Mouse (Mus musculus) testis, adult 2 months (tissue): ENCODE data around the gene Ldoc1. TPM values are rescaled to one million over a fixed set of nuclear protein-coding genes. Genes with fewer than 3 reads are reported as not detected.

Source experiments
- H3K27ac ChIP-seq: fragments of 200-500 bp; 2 replicates; pipeline ENCODE4 v1.5.1; 2012; ENCODE audit warnings: low read depth, low read length; ENCODE audit not compliant: control insufficient read depth, insufficient read depth
- H3K27me3 ChIP-seq: fragments of 200-500 bp; 2 replicates; pipeline ENCODE4 v1.6.1; 2012; ENCODE audit warnings: mild to moderate bottlenecking, low read length, moderate library complexity; ENCODE audit not compliant: control insufficient read depth, insufficient read depth
- H3K36me3 ChIP-seq: fragments of 200-500 bp; 2 replicates; pipeline ENCODE4 v1.6.1; 2012; ENCODE audit warnings: mild to moderate bottlenecking, low read length; ENCODE audit not compliant: control insufficient read depth, insufficient read depth
- H3K4me1 ChIP-seq: fragments of 200-500 bp; 2 replicates; pipeline ENCODE4 v1.6.1; 2012; ENCODE audit warnings: low read length; ENCODE audit not compliant: control insufficient read depth, insufficient read depth
- H3K4me3 ChIP-seq: fragments of 200-500 bp; 2 replicates; pipeline ENCODE4 v1.5.1; 2012; ENCODE audit warnings: low read depth, mild to moderate bottlenecking, low read length, moderate library complexity, mixed read lengths; ENCODE audit not compliant: control insufficient read depth
- CTCF ChIP-seq: fragments of 200-500 bp; IDR thresholded peaks from 2 replicates; pipeline ENCODE4 v1.5.1; 2012; ENCODE audit warnings: low read depth, mild to moderate bottlenecking, inconsistent platforms, low read length, moderate library complexity; ENCODE audit not compliant: control insufficient read depth, insufficient read depth, insufficient replicate concordance
- POLR2A ChIP-seq: fragments of 200-500 bp; IDR thresholded peaks from 2 replicates; pipeline ENCODE4 v1.6.1; 2012; ENCODE audit warnings: low read depth, mild to moderate bottlenecking, inconsistent platforms, low read length, moderate library complexity; ENCODE audit not compliant: control insufficient read depth
- polyA plus RNA-seq: library from polyadenylated mRNA; depleted of rRNA; stranded (reverse); fragments of >200 nt; gene quantifications from 2 replicates; pipeline ENCODE4 v1.2.3, GENCODE M21; 2012; rRNA removed

Gene Ldoc1
- polyA plus RNA-seq = not detected in 2 replicates

DNA sequence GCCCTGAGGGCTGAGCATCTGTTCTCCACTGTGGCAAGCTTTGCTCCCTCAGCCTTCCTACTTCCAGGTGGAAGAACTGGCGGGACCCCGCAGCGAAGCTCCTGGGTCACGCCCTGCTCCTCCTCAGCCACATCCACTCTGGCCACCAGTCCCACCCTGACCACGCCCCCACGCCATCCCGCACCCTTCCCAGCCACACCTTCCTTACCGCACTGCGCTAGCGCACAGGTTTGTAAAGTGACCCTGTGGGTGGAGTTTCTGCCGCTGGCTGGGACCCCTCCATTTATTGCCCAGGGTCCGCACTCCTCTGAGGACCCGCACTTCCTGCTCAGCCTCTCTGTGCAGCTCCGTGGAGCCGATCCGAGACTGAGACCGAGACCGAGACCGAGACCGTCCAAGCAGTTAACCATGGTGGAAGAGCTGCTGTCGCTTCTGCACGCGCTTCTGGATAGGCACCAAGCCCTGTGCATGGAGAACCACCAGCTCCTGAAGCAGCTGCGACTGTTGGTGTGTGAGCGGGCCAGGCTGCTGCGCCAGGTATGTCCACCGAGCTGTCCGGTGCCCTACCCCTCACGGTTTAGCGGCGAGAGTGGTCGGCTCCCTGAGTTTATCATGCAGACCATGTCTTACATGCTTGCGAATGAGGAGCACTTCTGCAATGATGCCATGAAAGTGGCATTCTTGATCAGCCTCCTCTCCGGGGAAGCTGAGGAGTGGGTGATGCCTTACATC lies at the start of gene Ldoc1:
Ldoc1 (plus strand) TSS at position 196 of the 732 bp plus-strand sequence.
- Histone ChIP-seq H3K4me3 (peak within 1 kb of the TSS; percentile 1), H3K27me3 (no peaks in the 10 kb centered on the region), H3K36me3 (no peaks in the 10 kb centered on the region), H3K27ac (no peak within 1 kb of the TSS), H3K4me1 (peaks cover 2% of the 10 kb centered on the region; the same call in 1 of the 2 replicates)
- TF ChIP-seq POLR2A (no peak), CTCF (no peak)

DNA sequence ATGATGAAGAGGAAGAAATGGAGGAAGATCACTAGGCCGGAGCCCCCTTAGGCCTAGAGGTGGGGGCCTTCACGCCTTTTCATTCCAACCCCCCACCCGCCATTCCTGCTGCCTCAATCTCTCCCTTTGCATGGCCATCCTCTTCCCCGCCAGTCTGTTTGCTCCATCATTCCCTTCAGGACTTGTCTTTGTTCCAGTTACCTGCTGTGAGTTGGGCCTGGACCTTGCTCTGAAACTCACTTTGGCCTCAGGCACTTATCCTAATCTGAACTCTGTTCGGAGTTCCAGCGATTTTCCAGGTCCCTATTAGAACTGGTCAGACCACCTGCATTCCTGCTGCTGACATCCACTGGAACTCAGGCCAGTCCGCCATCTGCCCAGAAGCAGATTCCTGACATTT lies 834 bp downstream of the Ldoc1 start:
- Histone ChIP-seq H3K27ac (no peak overlapping the region), H3K4me3 (0 out of 2 replicates have a peak overlapping the region, but pooled peaks have one; percentile 1)
- TF ChIP-seq CTCF = no peak

DNA sequence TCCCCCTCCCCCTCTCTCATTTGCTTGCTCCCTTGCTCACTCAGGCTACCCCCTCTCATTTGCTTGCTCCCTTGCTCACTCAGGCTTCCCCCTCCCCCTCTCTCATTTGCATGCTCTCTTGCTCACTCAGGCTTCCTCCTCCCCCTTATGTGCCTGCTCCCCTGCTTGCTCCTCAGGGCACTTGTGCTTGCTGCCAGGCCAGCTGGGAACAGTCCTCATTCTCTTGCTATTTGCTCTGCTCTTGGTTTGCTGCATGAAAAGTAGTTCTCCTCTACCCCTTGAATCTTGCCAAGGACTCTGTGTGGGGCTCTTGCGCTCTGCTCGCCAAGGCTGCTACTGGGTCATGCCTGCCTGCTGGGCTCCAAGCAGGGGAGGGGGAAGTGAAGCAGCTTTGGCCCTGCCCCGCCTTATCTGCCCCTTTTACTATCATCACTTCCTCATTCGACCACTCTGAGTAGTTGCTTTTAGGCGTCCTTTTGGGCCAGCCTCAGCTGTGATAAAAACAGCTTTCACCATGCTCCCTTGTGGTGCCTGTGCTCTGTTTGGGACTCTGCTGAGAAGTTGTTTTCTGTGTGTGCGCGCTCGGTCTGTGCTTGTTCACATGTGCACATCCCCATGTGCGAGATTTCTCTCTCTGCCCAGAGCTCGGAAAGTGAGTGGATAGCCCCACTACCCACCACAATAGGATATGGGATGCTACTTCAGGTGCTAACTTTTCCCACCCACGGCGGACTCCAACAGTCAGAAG lies 13.2 kb downstream of the Ldoc1 start:
- no peaks in the 10 kb centered on the region; the same call in 1 of the 2 replicates for H3K4me1 ChIP-seq
- TF ChIP-seq CTCF (no peak), POLR2A (no peak)
- H3K27ac ChIP-seq = no peak overlapping the region
- no peaks in the 10 kb centered on the region for H3K27me3 ChIP-seq
- H3K4me3 ChIP-seq = no peak overlapping the region
- no peaks in the 10 kb centered on the region for H3K36me3 ChIP-seq

More for the DNA sequence above, 834 bp downstream of the Ldoc1 start:
- H3K36me3 ChIP-seq = no peaks in the 10 kb centered on the region
- peaks cover 2% of the 10 kb centered on the region; the same call in 1 of the 2 replicates for H3K4me1 ChIP-seq
- H3K27me3 ChIP-seq = no peaks in the 10 kb centered on the region

DNA sequence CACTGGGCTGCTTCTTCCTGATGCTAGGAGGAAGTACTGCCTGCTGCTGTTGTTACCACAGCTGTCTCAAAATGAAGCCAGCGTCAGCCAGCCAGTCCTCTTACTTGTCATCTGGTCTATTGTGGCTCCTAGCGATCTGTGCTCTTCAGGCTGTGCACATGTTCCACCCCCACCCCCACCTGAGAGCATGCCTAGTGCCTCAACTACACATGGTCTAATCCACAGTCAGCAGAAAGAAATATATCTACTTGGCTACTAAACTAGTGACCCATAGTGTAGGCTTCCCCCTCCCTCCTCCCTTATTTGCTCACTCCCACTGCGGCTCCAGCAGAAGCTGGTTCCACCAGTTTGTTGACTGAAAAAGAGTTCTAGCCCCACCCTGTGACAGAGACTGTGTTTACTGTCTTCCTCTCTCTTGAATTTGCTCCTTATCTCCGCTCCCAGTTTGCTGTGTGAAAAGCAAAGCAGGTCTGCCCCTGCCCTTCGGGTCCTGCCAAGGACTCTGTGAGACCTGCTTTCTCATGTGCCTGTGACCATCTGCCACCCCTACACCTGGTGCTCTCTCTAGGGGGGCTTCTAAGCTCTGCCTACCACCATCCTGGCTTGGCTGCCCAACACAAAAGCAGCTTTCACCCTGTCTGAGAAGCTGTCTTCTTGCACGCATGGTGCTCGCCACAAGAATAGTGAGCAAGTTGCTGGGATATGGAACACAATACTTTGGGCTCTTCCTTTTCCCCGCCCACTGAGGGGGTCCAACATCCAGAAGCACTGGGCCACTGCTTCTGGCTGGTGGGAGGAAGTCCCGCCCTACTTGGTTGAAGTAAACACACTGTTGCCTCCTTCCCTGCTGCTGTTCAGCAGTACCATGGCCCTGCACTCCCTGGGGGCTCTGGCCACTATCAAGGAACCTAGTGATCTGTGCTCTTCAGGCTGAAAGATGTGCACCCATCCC lies 14.0 kb downstream of the Ldoc1 start:
- Histone ChIP-seq H3K4me3 (no peak overlapping the region), H3K36me3 (no peaks in the 10 kb centered on the region), H3K4me1 (no peaks in the 10 kb centered on the region; the same call in 1 of the 2 replicates), H3K27ac (no peak overlapping the region), H3K27me3 (no peaks in the 10 kb centered on the region)
- TF ChIP-seq CTCF = no peak

DNA sequence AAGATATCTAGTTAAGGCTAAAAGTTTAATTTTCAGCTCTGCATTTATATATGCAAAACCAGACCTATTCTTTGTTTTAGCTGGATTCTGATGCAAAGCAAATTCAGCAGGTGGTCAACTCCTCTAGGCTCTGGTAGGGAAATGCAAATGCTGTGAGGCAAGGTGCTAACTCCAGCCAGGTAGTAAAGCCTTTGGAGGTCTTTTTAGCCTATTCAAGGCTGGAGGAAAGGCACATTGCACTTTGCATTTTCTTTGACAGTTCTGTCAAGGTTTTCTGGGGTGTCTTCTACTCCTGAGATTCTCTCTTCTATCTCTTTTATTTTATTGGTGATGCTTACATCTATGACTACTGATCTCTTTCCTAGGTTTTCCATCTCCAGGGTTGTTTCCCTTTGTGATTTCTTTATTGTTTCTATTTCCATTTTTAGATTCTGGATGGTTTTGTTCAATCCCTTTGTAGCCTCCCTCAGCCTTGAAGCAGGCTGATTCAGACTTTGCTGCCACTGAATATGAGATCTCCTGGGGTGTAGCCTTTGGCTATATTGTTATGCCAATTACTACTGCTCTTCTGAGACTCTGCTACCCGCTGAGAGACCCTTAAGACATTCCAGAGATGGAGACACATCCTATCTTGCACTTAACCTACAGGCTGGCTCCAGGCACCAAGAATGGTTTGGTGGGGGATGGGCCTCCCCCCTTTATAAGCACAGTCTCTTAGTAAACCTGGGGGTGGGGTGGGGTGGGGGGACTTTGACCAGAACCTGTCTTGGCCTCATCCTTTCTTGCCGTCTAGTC lies 18.4 kb downstream of the Ldoc1 start:
- no peak for TF ChIP-seq CTCF
- no peak for TF ChIP-seq POLR2A
- H3K27ac ChIP-seq = no peak overlapping the region

More for the DNA sequence above, 18.4 kb downstream of the Ldoc1 start:
- Histone ChIP-seq H3K27me3 (no peaks in the 10 kb centered on the region), H3K4me3 (no peak overlapping the region), H3K4me1 (no peaks in the 10 kb centered on the region; the same call in 1 of the 2 replicates), H3K36me3 (no peaks in the 10 kb centered on the region)
